Mouse (Mus musculus) brain, adult 2 months (tissue): ENCODE data around the gene Jph3.

Experiments used
- DNase-seq: peaks from one replicate; pipeline ENCODE4 v3.0.0; 2011; ENCODE audit warnings: low read depth, low spot score

Gene Jph3

DNA sequence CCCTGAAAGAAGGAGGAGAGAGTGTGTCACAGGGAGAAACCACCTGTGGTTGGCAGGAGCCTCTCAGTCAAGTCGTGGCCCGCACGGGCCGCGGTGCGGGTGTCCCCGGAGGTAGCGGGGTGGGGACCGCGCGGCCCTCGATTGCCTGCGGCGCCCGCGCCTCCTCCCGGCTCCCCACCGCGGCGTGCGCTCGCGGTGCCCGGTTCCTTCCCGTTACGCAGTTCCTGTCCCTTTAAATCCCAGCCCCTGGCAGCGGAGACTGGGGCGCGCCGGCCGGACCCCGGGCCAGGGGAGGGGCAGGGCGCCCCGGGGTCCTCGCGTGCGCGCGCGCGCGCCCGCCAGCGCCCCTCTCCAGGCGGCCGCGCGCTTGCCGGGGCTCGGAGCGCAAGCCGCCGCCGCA is 331 bp downstream of the Jph3 start:
- DNase-seq, result peak; percentile 50

DNA sequence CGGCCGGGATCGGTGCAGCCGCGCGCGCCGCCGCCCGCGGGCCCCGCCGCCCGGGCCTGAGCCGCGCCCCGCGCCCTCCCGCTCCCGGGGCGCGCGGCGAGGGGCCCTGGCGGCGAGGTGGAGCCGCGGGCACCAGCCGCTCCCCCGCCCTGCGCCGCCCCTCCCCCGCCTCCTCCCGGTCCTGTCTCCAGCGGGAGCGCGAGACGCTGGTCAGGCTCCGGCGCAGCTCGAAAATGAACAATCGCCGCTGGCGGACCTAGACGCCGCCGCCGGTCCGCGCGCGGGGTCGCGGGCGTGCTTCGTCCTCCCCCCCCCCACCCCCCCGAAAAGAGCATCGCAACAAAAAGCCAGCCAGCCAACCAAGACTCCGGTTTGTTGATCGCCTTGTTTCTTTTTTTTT is 747 bp downstream of the Jph3 start:
- peak; percentile 77 for DNase-seq

DNA sequence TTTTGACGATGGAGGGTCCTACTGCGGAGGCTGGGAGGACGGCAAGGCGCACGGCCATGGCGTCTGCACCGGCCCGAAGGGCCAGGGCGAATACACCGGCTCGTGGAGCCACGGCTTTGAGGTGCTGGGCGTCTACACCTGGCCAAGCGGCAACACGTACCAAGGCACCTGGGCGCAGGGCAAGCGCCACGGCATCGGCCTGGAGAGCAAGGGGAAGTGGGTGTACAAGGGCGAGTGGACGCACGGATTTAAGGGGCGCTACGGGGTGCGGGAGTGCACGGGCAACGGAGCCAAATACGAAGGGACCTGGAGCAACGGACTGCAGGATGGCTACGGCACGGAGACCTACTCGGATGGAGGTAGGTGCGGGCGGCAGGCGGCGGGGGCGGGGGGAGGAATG is 1.2 kb downstream of the Jph3 start:
- DNase-seq, result peak; percentile 57

DNA sequence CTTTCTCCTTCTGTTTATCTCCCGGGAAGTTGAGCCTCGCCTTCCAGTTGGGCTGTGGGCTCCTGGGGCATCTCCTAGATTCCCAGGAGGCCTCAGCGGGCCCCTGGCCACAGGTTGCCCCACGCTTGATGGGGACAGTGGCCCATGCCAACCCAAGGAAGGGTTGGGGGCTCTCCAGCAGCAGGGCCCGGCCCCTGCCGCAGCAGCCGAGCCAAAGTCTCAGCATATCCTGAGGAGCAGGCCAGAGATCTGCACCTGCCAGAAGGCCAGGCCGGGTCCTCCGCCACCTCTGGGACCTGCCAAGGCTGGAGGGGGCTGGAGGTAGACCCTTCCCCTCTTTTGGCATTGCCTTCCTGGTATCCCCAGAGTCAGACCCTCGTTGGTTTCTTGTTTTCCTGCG is 1.6 kb downstream of the Jph3 start:
- no peak for DNase-seq

DNA sequence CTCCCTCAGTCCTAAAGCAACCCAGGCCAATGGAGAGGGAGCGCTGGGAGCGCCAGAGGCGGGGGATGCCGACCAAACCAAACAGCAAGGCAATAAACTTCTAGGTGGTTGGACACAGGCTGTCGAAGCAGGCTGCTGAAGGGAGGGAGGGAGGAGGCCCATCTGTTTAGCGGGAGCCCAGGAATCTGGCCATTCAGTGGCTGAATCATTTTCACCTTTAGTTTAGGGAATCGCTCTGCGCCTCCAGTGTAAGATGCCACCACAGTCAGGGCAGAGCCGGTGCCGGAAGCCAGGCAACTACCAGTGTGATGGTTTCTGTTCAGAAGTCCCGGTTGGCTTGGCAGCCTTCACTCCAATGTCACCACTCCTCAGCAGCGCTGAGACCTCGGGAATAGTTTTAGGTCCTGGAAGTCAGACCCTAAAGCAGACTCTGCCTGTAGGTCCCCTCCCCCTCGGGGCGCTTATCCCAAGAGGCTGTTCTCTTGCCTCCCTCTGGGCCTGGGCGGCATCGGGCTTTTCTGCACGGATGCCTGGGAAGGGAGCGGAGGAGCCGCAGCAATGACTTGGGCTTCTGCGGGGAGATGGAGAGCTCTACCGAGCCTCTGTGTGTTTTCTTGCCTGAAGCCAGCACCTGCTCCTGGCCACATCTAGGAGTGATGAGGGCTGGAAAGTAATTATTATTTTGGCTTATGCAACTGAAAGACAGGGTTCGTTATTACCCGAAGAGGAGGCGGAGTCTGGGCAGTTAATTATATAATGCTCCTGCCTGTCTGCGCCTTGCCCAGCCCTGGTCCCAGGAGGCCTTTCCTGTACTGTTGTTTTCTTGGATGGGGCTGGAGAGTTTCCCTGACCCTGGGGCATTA is 2.3 kb downstream of the Jph3 start:
- peak; percentile 97 for DNase-seq

DNA sequence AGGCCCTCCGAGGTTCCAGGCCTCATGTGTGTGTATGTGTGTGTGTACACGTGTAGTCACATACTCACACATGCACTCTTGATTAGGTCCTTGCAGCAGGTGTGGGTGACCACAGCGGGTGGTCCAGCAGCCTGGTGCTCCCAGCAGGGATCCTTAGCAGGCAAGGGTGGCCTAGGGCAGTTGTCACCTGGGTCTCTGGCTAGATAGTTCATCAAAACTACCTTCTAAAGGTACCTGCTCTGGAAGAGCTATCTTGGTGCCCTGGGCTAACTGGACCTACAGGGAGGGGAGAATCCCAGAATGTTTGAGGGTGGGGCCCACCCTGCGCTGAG is 2.9 kb downstream of the Jph3 start:
- no peak for DNase-seq

DNA sequence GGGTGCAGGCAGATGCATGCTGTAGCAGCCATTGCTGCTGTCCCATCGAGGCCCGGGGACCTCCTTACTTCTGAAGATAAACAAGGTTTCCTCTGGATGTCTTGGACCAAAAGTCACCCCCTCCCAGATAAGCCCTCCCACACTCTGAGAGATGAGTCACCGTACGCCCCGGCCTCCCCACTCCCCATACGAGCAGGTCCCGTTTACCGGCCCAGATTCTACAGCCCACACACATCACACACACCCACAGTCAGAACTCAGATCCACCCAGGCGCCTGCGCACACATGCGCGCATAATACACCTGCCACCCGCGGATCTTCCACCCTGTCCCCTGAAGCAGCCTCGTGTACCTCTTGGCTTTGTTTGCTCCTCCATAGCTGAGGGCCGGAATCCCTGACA is 4.8 kb downstream of the Jph3 start:
- DNase-seq, result peak; percentile 87

DNA sequence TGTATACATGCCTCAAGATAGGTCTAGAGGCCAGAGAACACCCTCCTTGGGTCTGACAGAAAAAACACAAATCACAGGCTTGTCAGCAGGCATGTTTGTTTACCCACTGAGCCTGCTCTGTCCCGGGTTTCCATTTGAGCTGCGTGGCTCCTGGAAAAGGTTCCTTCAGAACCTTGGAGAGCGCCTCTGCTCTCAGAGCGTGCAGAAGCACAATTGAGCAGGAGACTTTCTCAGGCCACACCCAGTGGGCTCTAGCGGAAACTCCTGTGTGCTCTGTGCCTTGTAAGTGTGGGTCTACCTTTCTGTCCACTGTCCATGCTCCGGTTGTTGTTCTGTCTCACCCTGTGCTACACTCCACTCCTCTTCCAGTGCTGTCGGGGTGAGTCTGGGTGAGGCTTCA is 6.8 kb downstream of the Jph3 start:
- DNase-seq, result no peak

DNA sequence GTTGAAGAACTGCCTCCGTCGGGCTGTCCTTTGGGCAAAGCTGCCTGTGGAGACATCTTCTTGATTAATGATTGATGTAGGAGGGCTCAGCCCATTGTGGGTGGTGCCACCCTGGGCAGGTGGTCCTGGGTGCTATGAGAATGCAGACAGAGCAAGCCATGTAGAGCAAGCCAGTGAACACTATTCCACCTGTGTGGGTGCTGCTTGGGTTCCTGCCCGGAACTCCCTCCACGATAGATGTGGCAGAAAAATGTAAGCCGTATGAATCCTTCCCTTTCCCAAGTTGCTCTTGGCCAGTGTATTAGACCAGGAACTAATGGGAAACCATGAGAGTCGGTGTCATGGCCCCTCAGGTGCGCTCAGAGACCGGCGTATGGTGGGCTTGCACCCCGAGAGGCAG is 11.3 kb downstream of the Jph3 start:
- DNase-seq, result peak; percentile 63

DNA sequence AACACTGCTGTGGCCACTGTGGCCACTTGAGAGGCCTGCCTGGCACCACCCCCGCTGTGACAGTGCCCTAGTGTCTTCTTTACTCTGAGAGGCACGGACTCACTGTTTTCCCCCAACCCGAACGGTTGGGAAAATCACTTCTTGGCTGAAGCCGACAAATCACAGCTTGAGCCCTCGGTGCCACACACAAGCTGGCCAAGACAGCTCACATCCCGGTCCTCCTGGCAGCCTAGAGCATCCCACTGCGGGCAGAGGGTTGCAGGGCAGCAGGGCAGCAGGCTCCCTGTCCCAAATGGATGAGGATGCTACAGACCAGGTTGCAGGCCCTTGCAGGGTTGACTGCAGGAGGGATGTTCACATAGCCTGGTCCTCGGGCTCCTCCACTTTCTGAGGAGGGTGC is 20.1 kb downstream of the Jph3 start:
- DNase-seq, result peak; percentile 94

DNA sequence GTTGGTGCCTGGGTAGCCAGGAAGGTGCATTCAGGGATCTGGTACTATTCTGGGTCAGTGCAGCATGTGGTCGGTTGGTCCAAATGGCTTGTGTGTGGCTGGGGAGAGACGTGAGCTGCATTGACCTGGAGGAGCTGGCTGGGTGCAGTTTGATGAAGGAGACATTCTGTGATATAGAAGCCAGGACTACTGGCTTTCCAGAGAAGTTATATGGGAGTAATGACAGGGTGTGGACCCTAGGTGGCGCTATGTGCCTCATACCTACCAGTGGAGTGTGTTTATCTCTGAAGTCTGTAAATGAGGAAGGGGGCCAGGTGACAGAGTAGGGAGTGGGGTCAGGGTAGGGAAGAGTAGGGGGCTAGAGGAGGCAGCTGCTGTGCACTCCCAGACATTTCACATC is 21.1 kb downstream of the Jph3 start:
- DNase-seq, result peak; percentile 46

DNA sequence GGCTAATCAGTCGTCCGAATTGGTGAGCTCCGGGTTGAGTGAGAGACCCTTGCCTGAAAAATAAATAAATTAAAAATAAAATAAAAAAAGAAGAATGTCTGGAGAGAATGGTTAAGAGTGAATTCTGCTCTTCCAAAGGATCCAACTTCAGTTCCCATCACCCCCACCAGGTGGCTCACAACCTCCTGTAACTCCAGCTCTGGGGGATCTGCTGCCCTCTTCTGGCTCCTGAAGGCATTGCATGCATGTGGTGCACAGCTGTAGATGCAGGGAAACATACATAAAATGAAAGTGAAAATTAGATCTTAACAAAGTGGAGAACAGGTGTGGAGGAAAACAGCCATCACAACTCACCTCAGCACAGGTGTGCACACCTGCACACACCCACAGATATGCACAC is 22.0 kb downstream of the Jph3 start:
- peak; percentile 78 for DNase-seq

DNA sequence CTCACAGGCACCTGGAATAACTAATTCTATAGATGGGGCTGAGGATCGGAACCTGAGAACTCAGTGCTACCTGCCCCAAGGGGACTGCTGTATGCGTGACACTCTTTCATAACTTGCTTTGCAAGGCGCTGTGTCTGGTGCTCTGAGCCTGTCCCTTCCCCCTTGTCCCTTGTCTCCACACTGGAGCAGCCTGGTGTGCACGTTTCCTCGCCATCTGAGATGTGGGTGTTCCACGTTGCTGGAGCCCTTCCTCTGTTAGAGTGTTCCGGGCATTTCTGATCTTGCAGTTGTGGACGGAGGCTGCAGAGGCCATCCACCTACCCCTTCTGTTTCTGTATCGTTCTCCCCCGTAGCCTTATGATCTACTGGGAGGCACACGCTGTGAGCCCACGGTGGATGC is 29.0 kb downstream of the Jph3 start:
- peak; percentile 77 for DNase-seq

DNA sequence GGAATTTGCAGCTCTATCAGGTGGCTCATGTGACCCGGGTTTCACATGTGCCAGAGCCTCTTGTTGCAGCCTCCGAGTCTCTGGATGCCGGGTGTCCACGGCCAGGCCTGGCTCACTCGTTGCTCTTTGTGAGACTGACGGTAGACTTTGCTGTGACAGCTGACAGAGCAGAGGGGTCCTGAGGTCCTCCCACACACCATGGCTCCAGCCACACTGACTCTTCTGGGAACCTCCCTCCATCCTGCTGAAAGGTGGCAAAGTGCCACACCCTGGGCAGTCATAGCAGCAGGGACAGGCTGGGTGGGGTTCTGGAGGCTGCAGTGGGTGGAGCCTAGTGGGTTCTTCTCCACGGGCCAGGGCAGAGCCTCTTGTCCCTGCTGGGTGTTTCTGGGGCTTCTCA is 31.1 kb downstream of the Jph3 start:
- DNase-seq, result peak; percentile 75

DNA sequence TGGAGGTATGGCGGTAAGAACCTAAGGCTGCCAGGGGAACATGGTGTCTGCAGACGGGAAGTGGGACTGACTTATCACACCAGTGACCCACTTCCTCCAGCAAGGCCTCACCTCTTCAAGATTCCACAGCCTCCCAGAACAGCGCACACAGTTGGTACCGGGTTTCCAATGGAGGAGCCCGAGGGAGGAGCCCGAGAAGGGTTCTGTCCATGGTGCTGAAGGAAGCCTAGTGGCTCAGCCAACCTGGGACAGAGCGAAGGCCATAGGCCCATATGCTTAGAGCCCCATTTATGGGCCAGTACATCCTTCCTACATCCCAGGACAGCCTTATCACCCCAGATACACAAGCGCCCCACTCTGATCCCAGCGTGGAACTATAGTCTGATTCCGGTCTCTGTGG is 32.1 kb downstream of the Jph3 start:
- no peak for DNase-seq

DNA sequence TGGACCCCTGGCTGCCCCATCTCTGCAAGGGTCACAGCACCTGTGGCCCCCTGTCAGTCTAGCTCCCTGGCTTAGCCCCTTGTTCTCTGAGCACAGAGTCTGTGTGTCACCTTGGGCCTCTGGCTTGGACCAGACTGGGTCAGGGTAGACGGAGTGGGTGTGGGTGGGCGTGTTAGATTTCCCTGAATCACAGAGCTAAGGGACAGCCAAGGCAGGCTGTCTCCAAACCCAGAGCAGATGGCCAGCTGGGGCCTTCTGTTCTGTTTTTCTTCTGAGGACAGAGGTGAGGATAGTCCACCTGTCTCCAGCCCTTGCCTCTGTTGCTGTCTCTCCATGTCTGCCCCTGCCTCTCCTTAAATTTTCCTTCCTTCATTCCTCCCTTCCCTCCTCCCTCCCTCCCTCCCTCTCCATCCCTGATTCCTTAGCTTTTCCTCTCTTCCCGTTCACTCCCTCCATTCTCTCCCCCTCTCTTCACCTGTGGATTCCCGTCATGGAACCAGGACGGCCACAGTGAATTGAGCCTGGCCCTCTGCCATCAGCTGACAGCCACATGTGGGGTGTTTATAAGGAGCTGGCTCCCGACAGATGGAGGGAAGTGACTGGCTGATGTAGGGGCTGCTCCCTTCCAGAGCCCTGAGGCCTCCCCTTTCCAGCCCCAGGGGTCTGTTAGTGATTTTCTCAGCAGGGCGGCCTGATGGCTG is 33.7 kb downstream of the Jph3 start:
- DNase-seq, result peak; percentile 65

DNA sequence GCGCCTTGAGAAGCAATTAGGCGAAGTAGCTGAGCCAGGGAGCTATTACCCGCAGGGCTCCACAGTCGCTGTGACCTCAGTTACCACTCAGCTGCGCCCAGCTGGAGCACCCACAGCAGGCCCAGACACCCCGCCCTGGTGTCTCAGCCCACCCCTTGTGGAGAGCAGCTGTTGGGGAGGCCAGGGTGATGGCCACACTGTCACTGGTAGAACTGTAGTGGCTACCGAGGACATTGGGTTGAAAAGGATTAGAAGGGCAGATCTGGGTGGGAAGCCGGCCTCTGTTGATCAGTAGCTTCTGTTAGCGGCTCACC is 34.2 kb downstream of the Jph3 start:
- DNase-seq, result no peak

DNA sequence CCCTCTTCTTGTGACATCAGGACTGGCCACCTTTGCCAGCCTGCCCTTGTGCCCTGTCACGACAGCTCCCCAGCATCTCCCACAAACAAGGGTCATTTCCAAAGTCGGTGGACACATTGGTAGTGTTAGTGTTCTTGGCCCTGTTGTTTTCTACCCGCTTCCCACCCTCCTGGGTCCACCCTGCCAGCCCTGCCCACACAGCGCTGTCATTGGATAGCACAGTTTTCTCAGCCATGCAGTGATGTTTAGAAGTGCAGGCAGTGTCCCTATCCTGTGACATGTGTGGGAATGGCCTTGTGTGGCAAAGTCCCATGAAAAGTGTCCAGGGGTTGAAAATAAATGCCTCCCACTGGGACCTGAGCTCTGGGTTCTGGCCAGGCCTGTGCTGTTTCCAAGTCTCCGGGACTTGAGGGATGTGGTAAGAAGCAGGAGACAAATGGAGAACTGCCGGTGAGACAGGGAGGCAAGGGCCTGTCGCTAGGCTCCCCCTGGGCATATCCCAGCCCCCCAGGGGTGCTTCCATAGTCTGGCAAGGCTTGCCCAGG is 36.2 kb downstream of the Jph3 start:
- peak; percentile 59 for DNase-seq

DNA sequence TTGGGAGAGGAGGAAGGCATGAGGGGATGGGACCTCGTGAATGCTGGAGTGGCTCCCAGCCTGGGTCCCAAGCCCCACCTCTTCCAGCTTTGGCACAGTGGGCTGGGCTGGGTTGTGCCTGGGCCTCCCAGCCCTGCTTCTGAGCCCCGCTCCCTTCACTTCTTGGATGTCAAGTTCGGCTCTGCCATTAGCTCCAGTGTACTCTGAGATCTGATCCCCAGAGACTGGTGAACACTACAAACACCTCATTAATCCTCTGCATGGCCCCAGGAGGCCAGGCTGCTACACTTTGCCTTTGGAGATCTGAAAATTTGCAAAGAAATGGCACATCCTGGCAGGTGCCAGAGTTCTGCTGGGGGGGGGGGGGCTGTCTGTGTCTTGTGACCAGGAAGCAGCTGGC is 39.7 kb downstream of the Jph3 start:
- no peak for DNase-seq

DNA sequence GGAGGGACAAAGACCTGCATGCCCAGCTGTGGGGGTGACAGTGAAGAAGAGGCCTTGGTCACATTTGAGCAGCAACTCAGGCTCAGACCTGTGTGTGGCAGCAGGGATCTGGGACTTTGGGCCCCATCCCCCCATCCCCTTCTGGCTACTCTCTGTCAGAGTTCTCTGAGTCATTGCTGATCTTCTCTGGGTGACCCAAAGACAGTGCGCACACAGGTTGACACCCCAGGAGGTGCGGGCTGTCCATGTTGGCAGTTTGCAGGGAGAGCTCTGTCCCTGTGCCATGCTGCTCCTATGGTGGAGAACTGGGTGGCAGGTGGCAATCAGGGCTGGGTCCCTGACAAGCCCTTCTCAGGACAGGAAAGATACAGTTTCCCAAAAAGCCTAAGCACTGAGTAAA is 40.2 kb downstream of the Jph3 start:
- DNase-seq, result peak; percentile 76

DNA sequence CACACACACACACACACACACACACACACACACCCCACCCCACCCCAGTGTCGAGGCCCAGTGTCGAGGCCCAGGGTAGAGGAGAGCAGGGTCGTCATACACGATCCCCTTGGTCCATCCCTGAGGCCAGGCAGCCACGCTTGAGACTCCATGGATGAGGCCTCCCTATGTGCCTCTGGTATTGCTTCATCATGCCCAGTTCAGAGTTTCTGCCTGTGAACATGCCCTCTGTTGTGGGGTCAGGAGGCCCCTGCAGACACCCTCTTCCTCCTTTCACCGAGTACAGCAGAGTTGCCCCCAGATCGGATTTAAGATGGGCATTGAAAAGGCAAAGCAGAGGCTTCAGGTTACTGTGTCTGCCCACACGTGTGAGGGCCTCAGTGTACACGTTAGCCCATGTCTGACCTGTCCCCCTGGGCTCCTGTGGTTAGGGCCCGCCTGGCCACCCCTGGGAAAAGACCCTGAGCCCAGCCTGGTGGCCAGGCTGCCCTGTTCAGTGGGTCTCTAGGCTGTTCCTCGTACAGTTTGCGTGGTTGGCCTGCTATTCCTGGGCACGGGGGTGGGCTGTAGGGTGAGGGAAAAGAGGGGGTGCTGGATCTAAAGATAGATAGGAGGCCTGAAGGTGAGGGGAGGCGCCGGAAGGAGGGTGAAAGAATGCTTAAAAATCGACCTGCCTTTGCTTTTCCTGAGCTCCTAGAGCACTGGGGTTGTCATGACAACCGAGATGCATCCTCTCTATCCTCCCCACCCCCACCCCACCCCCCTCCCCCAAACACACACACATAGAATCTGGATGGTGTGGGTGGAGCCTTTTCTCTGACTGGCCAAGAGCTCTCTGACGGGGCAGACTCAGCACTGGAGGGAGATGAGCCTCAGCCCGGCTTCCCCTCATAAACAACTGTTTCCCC is 41.7 kb downstream of the Jph3 start:
- peak; percentile 85 for DNase-seq

DNA sequence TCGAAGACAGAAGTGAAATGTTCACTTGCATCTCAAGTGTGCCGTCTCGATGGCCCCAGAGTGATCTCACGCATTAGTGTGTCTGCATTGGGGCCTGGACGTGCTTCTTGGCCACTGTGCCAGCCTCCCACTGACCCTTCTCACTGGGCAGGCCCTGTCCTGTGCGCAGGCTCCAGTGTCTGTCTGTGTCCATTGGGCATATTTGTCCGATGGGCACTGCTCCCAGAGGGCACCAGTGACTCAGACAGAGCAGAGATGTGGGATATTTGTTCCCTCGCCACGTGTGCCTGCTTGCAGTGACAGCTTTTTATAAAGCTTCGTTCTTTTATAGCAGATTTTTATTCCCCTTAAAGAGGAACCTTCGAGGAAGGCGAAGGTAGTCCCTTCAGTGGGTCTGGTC is 44.5 kb downstream of the Jph3 start:
- peak; percentile 54 for DNase-seq
